Mouse (Mus musculus): ENCODE data around the gene Enthd1. TPM values are rescaled to one million over a fixed set of nuclear protein-coding genes. Genes with fewer than 3 reads are reported as not detected.

Enthd1 gene
- total RNA-seq, 4 experiments from 2014 or later: not detected

GRCm38 (mm10) chr15:80485601-80486000 lies 79.4 kb downstream of the Enthd1 start:
- DNase-seq (ENCODE audit: low spot score): no peak

- DNase-seq (ENCODE audit: low spot score): no peak
These were observed 81.8 kb downstream of the Enthd1 start for GRCm38 (mm10) chr15:80483041-80483705.

GRCm38 (mm10) chr15:80482348-80482747 lies 82.6 kb downstream of the Enthd1 start:
- no peak for DNase-seq (ENCODE audit: low spot score)

- no peak for DNase-seq (ENCODE audit: low spot score)
These were observed 90.4 kb downstream of the Enthd1 start for GRCm38 (mm10) chr15:80474429-80475002.

- no peak for DNase-seq (ENCODE audit: low spot score)
These were observed 97.1 kb downstream of the Enthd1 start for GRCm38 (mm10) chr15:80467876-80468275.

- no peak for DNase-seq (ENCODE audit: low spot score)
These were observed 102.8 kb downstream of the Enthd1 start for GRCm38 (mm10) chr15:80462106-80462505.

GRCm38 (mm10) chr15:80461446-80461845 lies 103.5 kb downstream of the Enthd1 start:
- no peak for DNase-seq (ENCODE audit: low spot score)

GRCm38 (mm10) chr15:80460011-80460410 lies 104.9 kb downstream of the Enthd1 start:
- DNase-seq (ENCODE audit: low spot score): no peak

- DNase-seq (ENCODE audit: low spot score): no peak
These were observed 107.0 kb downstream of the Enthd1 start for GRCm38 (mm10) chr15:80457984-80458383.

GRCm38 (mm10) chr15:80454486-80454885 lies 110.5 kb downstream of the Enthd1 start:
- no peak for DNase-seq (ENCODE audit: low spot score)

GRCm38 (mm10) chr15:80452425-80452824 lies 112.5 kb downstream of the Enthd1 start:
- no peak for DNase-seq (ENCODE audit: low spot score)

- DNase-seq (ENCODE audit: low spot score): no peak
These were observed 118.8 kb downstream of the Enthd1 start for GRCm38 (mm10) chr15:80445956-80446687.

GRCm38 (mm10) chr15:80440195-80440594 lies 124.8 kb downstream of the Enthd1 start:
- DNase-seq (ENCODE audit: low spot score): no peak

- DNase-seq (ENCODE audit: low spot score): no peak
These were observed 126.5 kb downstream of the Enthd1 start for GRCm38 (mm10) chr15:80438423-80438822.

- no peak for DNase-seq (ENCODE audit: low spot score)
These were observed 127.0 kb downstream of the Enthd1 start for GRCm38 (mm10) chr15:80437996-80438395.

GRCm38 (mm10) chr15:80436961-80437360 lies 128.0 kb downstream of the Enthd1 start:
- no peak for DNase-seq (ENCODE audit: low spot score)

GRCm38 (mm10) chr15:80430324-80430723 lies 134.6 kb downstream of the Enthd1 start:
- no peak for DNase-seq (ENCODE audit: low spot score)

- no peak for DNase-seq (ENCODE audit: low spot score)
These were observed 146.8 kb downstream of the Enthd1 start for GRCm38 (mm10) chr15:80418146-80418545.

GRCm38 (mm10) chr15:80417066-80417465 lies 147.9 kb downstream of the Enthd1 start:
- DNase-seq (ENCODE audit: low spot score): no peak

- DNase-seq (ENCODE audit: low spot score): no peak
These were observed 149.8 kb downstream of the Enthd1 start for GRCm38 (mm10) chr15:80415132-80415531.

GRCm38 (mm10) chr15:80413988-80414721 lies 150.8 kb downstream of the Enthd1 start:
- no peak for DNase-seq (ENCODE audit: low spot score)

GRCm38 (mm10) chr15:80413070-80413469 lies 151.9 kb downstream of the Enthd1 start:
- DNase-seq (ENCODE audit: low spot score): no peak
